Mouse (Mus musculus): ENCODE measurements at regions not wholly inside any gene's neighbourhood (a gene's known extent, or its start where the extent isn't known, plus 50 kb on each side); places are given as distances from the start of the nearest gene placed in this dataset.

GRCm38 (mm10) chr15:62153222-62153621 is 1230.4 kb upstream of the A1bg start:
- Histone ChIP-seq H3K27ac (ENCODE audit: low read length) (no peak overlapping the region; the same call in 1 of the 2 replicates), H3K4me2 (ENCODE audit: low read depth, low read length) (no peak overlapping the region), H3K9ac (ENCODE audit: low read depth, low read length) (no peak overlapping the region), H3K36me3 (ENCODE audit: control insufficient read depth, insufficient read depth) (no peaks in the 10 kb centered on the region), H3K4me1 (ENCODE audit: control insufficient read depth, low read depth, low read length) (peaks cover 59% of the 10 kb centered on the region), H3K9me3 (replicated peaks; ENCODE audit: control insufficient read depth, low read length) (no peaks in the 10 kb centered on the region), H3K27me3 (ENCODE audit: control insufficient read depth, insufficient read depth, low read depth, low read length) (no peaks in the 10 kb centered on the region), H3K4me3 (ENCODE audit: low read depth, low read length) (no peak overlapping the region)
- ATAC-seq (ENCODE audit: low read depth), result no peak
- 63% methylated on average over 9 of the region's 9 CpGs for WGBS (ENCODE audit: insufficient replicate concordance)

GRCm38 (mm10) chr15:62152133-62152532 is 1229.3 kb upstream of the A1bg start:
- Histone ChIP-seq H3K27ac (ENCODE audit: low read length) (peak overlapping the region; percentile 31), H3K4me2 (ENCODE audit: low read depth, low read length) (no peak overlapping the region), H3K4me3 (ENCODE audit: low read depth, low read length) (no peak overlapping the region), H3K9me3 (replicated peaks; ENCODE audit: control insufficient read depth, low read length) (no peaks in the 10 kb centered on the region), H3K9ac (ENCODE audit: low read depth, low read length) (no peak overlapping the region), H3K36me3 (ENCODE audit: control insufficient read depth, insufficient read depth) (no peaks in the 10 kb centered on the region), H3K27me3 (ENCODE audit: control insufficient read depth, insufficient read depth, low read depth, low read length) (no peaks in the 10 kb centered on the region), H3K4me1 (ENCODE audit: control insufficient read depth, low read depth, low read length) (peaks cover 59% of the 10 kb centered on the region)
- WGBS (ENCODE audit: insufficient replicate concordance), result 54% methylated on average over 2 of the region's 2 CpGs
- no peak for ATAC-seq (ENCODE audit: low read depth)

DNA sequence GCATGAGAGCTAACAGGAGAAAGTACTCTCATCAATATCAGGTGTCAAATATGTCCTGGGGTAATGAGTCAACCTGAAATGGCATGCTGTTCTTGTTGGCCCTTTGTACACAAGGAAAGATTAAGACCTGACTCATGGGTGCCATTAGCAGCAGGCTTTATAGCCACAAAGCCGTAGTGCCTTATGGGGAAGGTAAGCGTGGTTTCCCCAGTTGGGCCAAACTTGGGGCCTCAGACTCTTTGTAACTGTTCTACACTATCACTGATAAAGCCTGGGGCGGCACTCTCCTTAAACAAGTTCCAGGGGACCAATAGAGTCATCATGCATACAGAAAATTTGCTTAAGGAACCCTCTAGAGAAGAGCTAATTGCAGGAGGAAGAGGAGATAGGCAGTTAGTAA is 1228.9 kb upstream of the A1bg start:
- Histone ChIP-seq H3K27ac (ENCODE audit: low read length) (peak overlapping the region; percentile 31), H3K9ac (ENCODE audit: low read depth, low read length) (no peak overlapping the region), H3K9me3 (replicated peaks; ENCODE audit: control insufficient read depth, low read length) (no peaks in the 10 kb centered on the region), H3K4me1 (ENCODE audit: control insufficient read depth, low read depth, low read length) (peaks cover 58% of the 10 kb centered on the region), H3K4me3 (ENCODE audit: low read depth, low read length) (no peak overlapping the region), H3K27me3 (ENCODE audit: control insufficient read depth, insufficient read depth, low read depth, low read length) (no peaks in the 10 kb centered on the region), H3K36me3 (ENCODE audit: control insufficient read depth, insufficient read depth) (no peaks in the 10 kb centered on the region), H3K4me2 (ENCODE audit: low read depth, low read length) (no peak overlapping the region)
- peak; percentile 49 for ATAC-seq (ENCODE audit: low read depth)
- 31% methylated on average over 3 of the region's 3 CpGs for WGBS (ENCODE audit: insufficient replicate concordance)

GRCm38 (mm10) chr15:62150296-62150695 is 1227.5 kb upstream of the A1bg start:
- WGBS (ENCODE audit: insufficient replicate concordance), result 78% methylated on average over 4 of the region's 4 CpGs
- H3K4me2 ChIP-seq (ENCODE audit: low read depth, low read length), result no peak overlapping the region
- no peak overlapping the region for H3K9ac ChIP-seq (ENCODE audit: low read depth, low read length)
- H3K27ac ChIP-seq (ENCODE audit: low read length), result no peak overlapping the region
- no peaks in the 10 kb centered on the region for H3K27me3 ChIP-seq (ENCODE audit: control insufficient read depth, insufficient read depth, low read depth, low read length)
- no peaks in the 10 kb centered on the region for H3K36me3 ChIP-seq (ENCODE audit: control insufficient read depth, insufficient read depth)
- H3K9me3 ChIP-seq (replicated peaks; ENCODE audit: control insufficient read depth, low read length), result no peaks in the 10 kb centered on the region
- ATAC-seq (ENCODE audit: low read depth), result no peak
- peaks cover 54% of the 10 kb centered on the region for H3K4me1 ChIP-seq (ENCODE audit: control insufficient read depth, low read depth, low read length)
- H3K4me3 ChIP-seq (ENCODE audit: low read depth, low read length), result no peak overlapping the region

DNA sequence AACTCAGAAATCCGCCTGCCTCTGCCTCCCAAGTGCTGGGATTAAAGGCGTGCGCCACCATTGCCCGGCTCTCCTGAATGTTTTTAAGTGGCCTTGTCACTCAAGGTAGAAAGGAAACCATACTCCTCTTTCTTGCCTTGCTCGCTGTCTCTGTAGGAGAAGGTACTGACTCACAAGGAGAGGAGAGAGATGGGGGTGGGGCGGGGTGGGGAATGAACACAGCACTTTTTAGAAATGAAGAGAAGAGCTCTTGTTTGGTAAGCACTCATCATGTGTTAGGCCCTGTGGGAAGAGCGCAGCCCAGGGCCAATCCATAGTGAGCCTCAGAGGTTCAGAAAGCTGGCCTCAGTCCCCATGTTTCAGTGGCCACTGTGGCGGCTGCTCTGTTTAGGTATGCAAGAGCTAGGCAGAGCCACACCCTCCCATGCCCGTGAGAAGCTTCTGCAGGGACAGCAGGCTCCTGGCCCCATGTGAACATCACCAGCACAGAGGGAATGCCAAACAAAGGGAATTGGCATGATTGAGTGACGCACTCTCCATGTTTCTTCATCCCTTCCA is 1225.9 kb upstream of the A1bg start:
- peak overlapping the region; percentile 28; the same call in 1 of the 2 replicates for H3K27ac ChIP-seq (ENCODE audit: low read length)
- peaks cover 51% of the 10 kb centered on the region for H3K4me1 ChIP-seq (ENCODE audit: control insufficient read depth, low read depth, low read length)
- no peak overlapping the region; the same call in 1 of the 2 replicates for H3K4me2 ChIP-seq (ENCODE audit: low read depth, low read length)
- H3K9ac ChIP-seq (ENCODE audit: low read depth, low read length), result no peak overlapping the region
- no peaks in the 10 kb centered on the region for H3K36me3 ChIP-seq (ENCODE audit: control insufficient read depth, insufficient read depth)
- H3K4me3 ChIP-seq (ENCODE audit: low read depth, low read length), result no peak overlapping the region
- no peaks in the 10 kb centered on the region for H3K27me3 ChIP-seq (ENCODE audit: control insufficient read depth, insufficient read depth, low read depth, low read length)
- ATAC-seq (ENCODE audit: low read depth), result peak; percentile 46
- WGBS (ENCODE audit: insufficient replicate concordance), result 64% methylated on average over 10 of the region's 10 CpGs
- H3K9me3 ChIP-seq (replicated peaks; ENCODE audit: control insufficient read depth, low read length), result no peaks in the 10 kb centered on the region

DNA sequence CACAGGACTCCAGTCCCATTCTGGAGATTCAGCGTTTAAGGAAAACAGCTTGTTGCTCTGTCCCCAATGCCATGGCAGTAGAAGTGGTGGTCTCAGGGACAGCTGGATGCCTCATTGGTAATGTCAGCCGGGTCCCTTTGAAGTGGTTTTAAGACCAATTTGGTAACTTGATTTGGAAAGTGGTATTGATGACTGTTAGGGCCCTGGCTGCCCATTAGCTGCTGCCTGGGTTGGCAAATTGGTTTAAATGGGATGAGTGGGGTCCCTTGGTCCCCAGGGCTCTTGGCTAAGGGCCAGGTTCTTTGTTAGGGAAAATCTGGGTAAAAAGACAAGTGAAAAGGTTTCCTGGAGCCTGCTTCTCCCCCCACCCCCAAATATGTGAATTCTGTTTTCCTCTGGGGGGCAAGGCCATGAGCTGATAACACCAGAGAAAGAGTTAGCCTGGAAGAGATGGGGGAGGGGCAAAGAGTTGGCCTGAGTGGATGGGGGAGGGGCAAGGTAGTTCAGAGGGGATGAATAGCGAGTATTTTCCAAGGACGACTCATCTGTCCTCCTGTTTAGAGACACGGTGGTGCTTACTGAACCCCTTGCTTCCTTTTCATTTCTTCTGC is 1224.6 kb upstream of the A1bg start:
- Histone ChIP-seq H3K27me3 (ENCODE audit: control insufficient read depth, insufficient read depth, low read depth, low read length) (no peaks in the 10 kb centered on the region), H3K4me1 (ENCODE audit: control insufficient read depth, low read depth, low read length) (peaks cover 41% of the 10 kb centered on the region), H3K9ac (ENCODE audit: low read depth, low read length) (no peak overlapping the region), H3K27ac (ENCODE audit: low read length) (no peak overlapping the region), H3K4me2 (ENCODE audit: low read depth, low read length) (no peak overlapping the region), H3K36me3 (ENCODE audit: control insufficient read depth, insufficient read depth) (no peaks in the 10 kb centered on the region), H3K9me3 (replicated peaks; ENCODE audit: control insufficient read depth, low read length) (no peaks in the 10 kb centered on the region), H3K4me3 (ENCODE audit: low read depth, low read length) (no peak overlapping the region)
- 56% methylated on average over 5 of the region's 5 CpGs for WGBS (ENCODE audit: insufficient replicate concordance)
- ATAC-seq (ENCODE audit: low read depth), result no peak

DNA sequence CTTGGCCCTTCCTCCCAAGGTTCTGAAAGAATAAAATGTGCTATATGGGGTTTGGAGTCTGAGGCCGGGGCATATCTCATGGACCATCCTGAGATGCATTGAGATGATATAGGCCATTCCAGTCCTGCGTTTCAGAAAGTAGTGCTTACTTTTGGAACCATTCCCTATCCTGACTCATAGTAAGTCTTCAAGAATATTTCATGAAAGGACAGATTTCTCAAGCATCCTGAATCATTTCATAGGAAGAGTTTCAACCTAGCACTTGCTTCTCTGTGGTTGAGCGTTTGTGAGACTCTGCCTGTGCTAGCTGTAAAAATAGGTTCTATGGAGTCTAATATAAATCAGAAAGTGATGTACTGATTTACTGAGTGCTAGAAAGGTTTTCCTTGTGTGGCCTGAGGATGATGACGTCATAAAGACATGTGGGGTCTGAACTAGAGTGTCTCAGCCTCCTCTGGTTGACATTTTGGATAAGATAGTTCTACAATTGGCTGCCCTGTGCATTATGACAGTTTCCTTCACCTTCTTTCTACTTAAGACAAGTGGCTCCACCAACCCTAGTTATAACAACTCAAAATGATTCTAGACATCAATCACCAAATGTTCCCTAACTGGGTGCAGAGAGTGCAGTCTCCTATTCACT is 1223.0 kb upstream of the A1bg start:
- H3K36me3 ChIP-seq (ENCODE audit: control insufficient read depth, insufficient read depth), result no peaks in the 10 kb centered on the region
- 77% methylated on average over 4 of the region's 4 CpGs for WGBS (ENCODE audit: insufficient replicate concordance)
- H3K27ac ChIP-seq (ENCODE audit: low read length), result no peak overlapping the region
- H3K4me1 ChIP-seq (ENCODE audit: control insufficient read depth, low read depth, low read length), result peaks cover 28% of the 10 kb centered on the region
- no peaks in the 10 kb centered on the region for H3K9me3 ChIP-seq (replicated peaks; ENCODE audit: control insufficient read depth, low read length)
- H3K9ac ChIP-seq (ENCODE audit: low read depth, low read length), result no peak overlapping the region
- H3K4me3 ChIP-seq (ENCODE audit: low read depth, low read length), result no peak overlapping the region
- no peaks in the 10 kb centered on the region for H3K27me3 ChIP-seq (ENCODE audit: control insufficient read depth, insufficient read depth, low read depth, low read length)
- no peak overlapping the region for H3K4me2 ChIP-seq (ENCODE audit: low read depth, low read length)
- ATAC-seq (ENCODE audit: low read depth), result no peak

- H3K9ac ChIP-seq (ENCODE audit: low read depth, low read length), result no peak overlapping the region
- H3K27ac ChIP-seq (ENCODE audit: low read length), result no peak overlapping the region
- ATAC-seq (ENCODE audit: low read depth), result no peak
- no peaks in the 10 kb centered on the region for H3K9me3 ChIP-seq (replicated peaks; ENCODE audit: control insufficient read depth, low read length)
- H3K4me3 ChIP-seq (ENCODE audit: low read depth, low read length), result no peak overlapping the region
- no peaks in the 10 kb centered on the region for H3K36me3 ChIP-seq (ENCODE audit: control insufficient read depth, insufficient read depth)
- H3K27me3 ChIP-seq (ENCODE audit: control insufficient read depth, insufficient read depth, low read depth, low read length), result no peaks in the 10 kb centered on the region
- 73% methylated on average over 10 of the region's 10 CpGs for WGBS (ENCODE audit: insufficient replicate concordance)
- no peak overlapping the region for H3K4me2 ChIP-seq (ENCODE audit: low read depth, low read length)
- peaks cover 28% of the 10 kb centered on the region for H3K4me1 ChIP-seq (ENCODE audit: control insufficient read depth, low read depth, low read length)
Observed at GRCm38 (mm10) chr15:62144776-62145564, 1222.2 kb upstream of the A1bg start.

GRCm38 (mm10) chr15:62139859-62140258 is 1217.0 kb upstream of the A1bg start:
- Histone ChIP-seq H3K9ac (ENCODE audit: low read depth, low read length) (no peak overlapping the region), H3K9me3 (replicated peaks; ENCODE audit: control insufficient read depth, low read length) (no peaks in the 10 kb centered on the region), H3K4me3 (ENCODE audit: low read depth, low read length) (no peak overlapping the region), H3K36me3 (ENCODE audit: control insufficient read depth, insufficient read depth) (no peaks in the 10 kb centered on the region), H3K4me1 (ENCODE audit: control insufficient read depth, low read depth, low read length) (peaks cover 4% of the 10 kb centered on the region; the same call in 1 of the 2 replicates), H3K27ac (ENCODE audit: low read length) (no peak overlapping the region), H3K27me3 (ENCODE audit: control insufficient read depth, insufficient read depth, low read depth, low read length) (no peaks in the 10 kb centered on the region), H3K4me2 (ENCODE audit: low read depth, low read length) (no peak overlapping the region)
- WGBS (ENCODE audit: insufficient replicate concordance), result 63% methylated on average over 4 of the region's 4 CpGs
- no peak for ATAC-seq (ENCODE audit: low read depth)
